Comparison of ENCODE assay signal across 8 mouse cellular contexts in genomic region chr2:128284822-128285421, GRCm38 (mm10).
DNase-seq lines count a peak whose midpoint lies in the region; TF ChIP-seq lines count a peak whose summit lies in the region.

No protein-coding gene starts in this region.

- H3K27ac ChIP-seq in cerebellum, adult 2 months (ENCODE audit: insufficient read depth, low read length): no peak overlapping the region
- peak overlapping the region; percentile 16; the same call in 1 of the 2 replicates for H3K27ac ChIP-seq in limb, embryonic 10.5 days
- H3K27ac ChIP-seq in thymus, adult 2 months (ENCODE audit: control insufficient read depth, insufficient read depth, low read length): no peak overlapping the region

- peaks cover 13% of the 10 kb centered on the region for H3K4me1 ChIP-seq in cerebellum, adult 2 months (ENCODE audit: control insufficient read depth, insufficient read depth, low read length)
- H3K4me1 ChIP-seq in limb, embryonic 10.5 days: peaks cover 37% of the 10 kb centered on the region
- H3K4me1 ChIP-seq in thymus, adult 2 months (replicated peaks; ENCODE audit: control insufficient read depth, insufficient read depth, low read length): no peaks in the 10 kb centered on the region

- H3K9me3 ChIP-seq in limb, embryonic 10.5 days (replicated peaks): no peaks in the 10 kb centered on the region

- no peak overlapping the region for H3K4me3 ChIP-seq in cerebellum, adult 2 months (replicated peaks; ENCODE audit: insufficient read depth, low read depth, low read length)
- no peak overlapping the region for H3K4me3 ChIP-seq in limb, embryonic 10.5 days
- no peak overlapping the region for H3K4me3 ChIP-seq in myocyte
- H3K4me3 ChIP-seq in thymus, adult 2 months (ENCODE audit: control insufficient read depth, insufficient read depth, low read length): no peak overlapping the region

- H3K79me2 ChIP-seq in myocyte (ENCODE audit: control insufficient read depth, insufficient read depth): no peaks in the 10 kb centered on the region

- no peak for TF ChIP-seq POLR2A in cerebellum, adult 2 months (IDR thresholded peaks at IDR 0.05; ENCODE audit: borderline replicate concordance, insufficient read depth, low read length)
- TF ChIP-seq POLR2A in myocyte (IDR thresholded peaks at IDR 0.05; ENCODE audit: insufficient read length, low read depth): no peak
- TF ChIP-seq POLR2A in thymus, adult 2 months (IDR thresholded peaks at IDR 0.05; ENCODE audit: control insufficient read depth, extremely low read depth, insufficient read depth, low read length, poor library complexity): no peak

- peak; percentile 93 for DNase-seq in adrenal gland, adult 2 months
- DNase-seq in cerebellum, adult 2 months: peak; percentile 59 to 63
- peak; percentile 86 for DNase-seq in gastrocnemius, postnatal 25 days
- DNase-seq in kidney, adult 18-20 months: peak; percentile 76
- no peak for DNase-seq in limb, embryonic 10.5 days (ENCODE audit: low spot score)
- no peak for DNase-seq in thymus, adult 2 months
- DNase-seq in thymus, postnatal 14 days: no peak

- no peaks in the 10 kb centered on the region for H3K36me3 ChIP-seq in limb, embryonic 10.5 days
- no peaks in the 10 kb centered on the region for H3K36me3 ChIP-seq in myocyte (ENCODE audit: control insufficient read depth, insufficient read depth)
- no peaks in the 10 kb centered on the region for H3K36me3 ChIP-seq in thymus, adult 2 months (ENCODE audit: control insufficient read depth, insufficient read depth, low read length)

- no peak for TF ChIP-seq CTCF in cerebellum, adult 2 months (IDR thresholded peaks at IDR 0.05; ENCODE audit: borderline replicate concordance, insufficient read depth, low read depth, low read length)
- no peak for TF ChIP-seq CTCF in thymus, adult 2 months (IDR thresholded peaks at IDR 0.05; ENCODE audit: borderline replicate concordance, control insufficient read depth, extremely low read depth, insufficient read depth, low read length, poor library complexity)

- H3K27me3 ChIP-seq in cerebellum, adult 2 months (ENCODE audit: control insufficient read depth, insufficient read depth, low read length): no peaks in the 10 kb centered on the region
- no peaks in the 10 kb centered on the region for H3K27me3 ChIP-seq in limb, embryonic 10.5 days (ENCODE audit: low read depth, poor library complexity, severe bottlenecking)
- H3K27me3 ChIP-seq in myocyte (ENCODE audit: control insufficient read depth, insufficient read depth, insufficient read length): no peaks in the 10 kb centered on the region
- H3K27me3 ChIP-seq in thymus, adult 2 months (ENCODE audit: control insufficient read depth, insufficient read depth, low read length): no peaks in the 10 kb centered on the region

- 23% methylated on average over 7 of the region's 7 CpGs for WGBS in cerebellum, adult 2 months
- 90% methylated on average over 7 of the region's 7 CpGs for WGBS in limb, embryonic 10.5 days
- whole genome bisulfite sequencing in thymus, adult 2 months: 85% methylated on average over 7 of the region's 7 CpGs

- H3ac ChIP-seq in myocyte (ENCODE audit: control insufficient read depth, insufficient read length): no peak overlapping the region

- H3K4me2 ChIP-seq in myocyte (ENCODE audit: low read depth): peak overlapping the region; percentile 54

TF ChIP-seq in myocyte, 11 proteins besides CTCF, POLR2A, EP300 and RAD21:
- TF ChIP-seq CEBPB (IDR thresholded peaks at IDR 0.05; ENCODE audit: insufficient read depth, poor library complexity, severe bottlenecking) (no peak), MYOD1 (IDR thresholded peaks at IDR 0.05; ENCODE audit: control insufficient read depth in 1 of 3, insufficient read length in 2 of 3, low read depth in 2 of 3) (no peak), USF1 (IDR thresholded peaks at IDR 0.05; ENCODE audit: low read depth) (no peak)

Comparison
In these comparisons a context has a peak if more than half of its experiments do, and no peak if none do; other contexts are left out.
1. DNase-seq: peak in adrenal gland, adult 2 months (single experiment), cerebellum, adult 2 months (2 of 2), gastrocnemius, postnatal 25 days (single experiment) and kidney, adult 18-20 months (single experiment); none in limb, embryonic 10.5 days (single experiment), thymus, adult 2 months (single experiment) and thymus, postnatal 14 days (single experiment).